Mouse (Mus musculus) lung, embryonic 15.5 days (tissue): ENCODE results near the gene Copg1. TPM values are rescaled to one million over a fixed set of nuclear protein-coding genes. Genes with fewer than 3 reads are reported as not detected.
A peak's percentile ranks its signal among the peaks of the same experiment; 100 is the strongest.

Experiments
- ATAC-seq: fragments of 200-750 bp; cut with Nextera tagmentation; 2 replicates; pipeline ENCODE4 v1.8.0; 2017; ENCODE audit warnings: moderate number of reproducible peaks, borderline replicate concordance; ENCODE audit not compliant: low FRiP score, low TSS enrichment; ENCODE audit errors: extremely low read depth
- H3K27ac ChIP-seq: fragments of 300-500 bp; sonication (generic); 2 replicates; pipeline ENCODE4 v1.5.1; 2015; ENCODE audit warnings: moderate library complexity, mild to moderate bottlenecking, inconsistent platforms
- H3K27me3 ChIP-seq: fragments of 300-500 bp; sonication (generic); 2 replicates; pipeline ENCODE4 v1.6.1; 2015; ENCODE audit warnings: inconsistent platforms
- H3K36me3 ChIP-seq: fragments of 300-500 bp; sonication (generic); 2 replicates; pipeline ENCODE4 v1.6.1; 2015; ENCODE audit warnings: inconsistent platforms
- H3K4me1 ChIP-seq: fragments of 300-500 bp; sonication (generic); 2 replicates; pipeline ENCODE4 v1.6.1; 2015; ENCODE audit warnings: inconsistent platforms
- H3K4me2 ChIP-seq: fragments of 300-500 bp; sonication (generic); 2 replicates; pipeline ENCODE4 v1.6.1; 2015; ENCODE audit warnings: inconsistent platforms, mild to moderate bottlenecking, moderate library complexity
- H3K4me3 ChIP-seq: fragments of 300-500 bp; sonication (generic); 2 replicates; pipeline ENCODE4 v1.5.1; 2015; ENCODE audit warnings: mild to moderate bottlenecking, inconsistent platforms
- H3K9ac ChIP-seq: fragments of 300-500 bp; sonication (generic); 2 replicates; pipeline ENCODE4 v1.6.1; 2015; ENCODE audit warnings: inconsistent platforms
- H3K9me3 ChIP-seq: fragments of 300-500 bp; sonication (generic); 2 replicates; pipeline ENCODE4 v1.6.1; 2016; ENCODE audit warnings: inconsistent platforms
- WGBS: fragments of 180-500 bp; shearing (Covaris S2); methylation state at CpG from one replicate; pipeline ENCODE4 v1.1.7; 2015; 5-methylcytosine and 5-hydroxymethylcytosine counted together
- polyA plus RNA-seq: library from polyadenylated mRNA; unstranded; fragments of >200 nt; fragmentation: Nextera tagmentation; extraction: Ambion mirVana; gene quantifications from 2 replicates; pipeline ENCODE4 v1.2.1, GENCODE M21; 2015

Gene Copg1
- 171 and 172 TPM in 2 replicates for polyA plus RNA-seq

- Histone ChIP-seq H3K36me3 (peaks cover 35% of the 10 kb centered on the region), H3K9ac (peak within 1 kb of the TSS; percentile 62), H3K4me2 (peak within 1 kb of the TSS; percentile 59), H3K27ac (peak within 1 kb of the TSS; percentile 75), H3K27me3 (no peaks in the 10 kb centered on the region), H3K4me1 (peaks cover 11% of the 10 kb centered on the region), H3K4me3 (peak within 1 kb of the TSS; percentile 58), H3K9me3 (no peaks in the 10 kb centered on the region)
- peak; percentile 95 for ATAC-seq
- WGBS = under 1% methylated on average over 31 of the region's 31 CpGs
Observed at GRCm38 (mm10) chr6:87887594-87888233, at the start of gene Copg1. Gene Copg1 (plus strand): TSS chr6:87887814.

GRCm38 (mm10) chr6:87838551-87839197 is 48.9 kb upstream of the Copg1 start, which contains the start of gene Isy1:
Gene Isy1 (minus strand): TSS chr6:87838798.
- peak within 1 kb of the TSS; percentile 86 for H3K4me2 ChIP-seq
- H3K4me3 ChIP-seq = peak within 1 kb of the TSS; percentile 75
- H3K4me1 ChIP-seq = peaks cover 15% of the 10 kb centered on the region
- peak; percentile 97 for ATAC-seq
- no peaks in the 10 kb centered on the region for H3K27me3 ChIP-seq
- H3K9me3 ChIP-seq = no peaks in the 10 kb centered on the region
- peak within 1 kb of the TSS; percentile 90 for H3K9ac ChIP-seq
- H3K27ac ChIP-seq = peak within 1 kb of the TSS; percentile 93
- peaks cover 37% of the 10 kb centered on the region for H3K36me3 ChIP-seq
- under 1% methylated on average over 46 of the region's 46 CpGs for WGBS

GRCm38 (mm10) chr6:87839797-87840341 is 47.7 kb upstream of the Copg1 start:
- Histone ChIP-seq H3K27me3 (no peaks in the 10 kb centered on the region), H3K4me2 (peak overlapping the region; percentile 86), H3K9me3 (no peaks in the 10 kb centered on the region), H3K4me3 (no peak overlapping the region), H3K27ac (peak overlapping the region; percentile 93), H3K4me1 (peaks cover 15% of the 10 kb centered on the region), H3K9ac (no peak overlapping the region), H3K36me3 (peaks cover 38% of the 10 kb centered on the region)
- 50% methylated on average over 11 of the region's 11 CpGs for WGBS
- ATAC-seq = no peak

GRCm38 (mm10) chr6:87841635-87842034 is 46.0 kb upstream of the Copg1 start:
- ATAC-seq = no peak
- Histone ChIP-seq H3K4me3 (no peak overlapping the region), H3K27ac (no peak overlapping the region), H3K4me1 (peaks cover 15% of the 10 kb centered on the region), H3K9ac (no peak overlapping the region), H3K36me3 (peaks cover 41% of the 10 kb centered on the region), H3K9me3 (no peaks in the 10 kb centered on the region), H3K27me3 (no peaks in the 10 kb centered on the region), H3K4me2 (no peak overlapping the region)
- WGBS = 77% methylated on average over 8 of the region's 8 CpGs

DNA sequence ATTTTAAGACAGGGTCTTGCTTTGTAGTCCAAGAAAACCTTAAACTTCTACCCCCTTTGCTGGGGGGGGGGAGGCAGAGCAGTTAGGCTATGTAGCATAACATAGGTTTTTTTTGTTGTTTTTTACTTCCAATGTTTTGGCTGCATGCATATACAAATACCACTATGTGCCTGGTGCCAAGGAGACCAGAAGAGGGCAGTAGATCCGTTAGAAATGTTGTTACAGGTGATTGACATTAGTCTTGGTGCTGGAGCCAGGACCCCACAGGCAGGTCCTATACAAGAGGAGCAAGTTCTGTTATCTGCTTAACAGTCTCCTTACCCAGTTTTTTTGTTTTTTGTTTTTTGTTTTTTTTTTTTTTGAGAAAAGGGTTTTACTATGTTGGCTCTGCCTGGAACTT is 45.4 kb upstream of the Copg1 start:
- Histone ChIP-seq H3K9me3 (no peaks in the 10 kb centered on the region), H3K27ac (no peak overlapping the region), H3K36me3 (peaks cover 41% of the 10 kb centered on the region), H3K4me3 (no peak overlapping the region), H3K9ac (no peak overlapping the region), H3K27me3 (no peaks in the 10 kb centered on the region), H3K4me2 (no peak overlapping the region), H3K4me1 (peaks cover 17% of the 10 kb centered on the region)
- WGBS = 11% methylated on average over 1 of the region's 1 CpGs
- ATAC-seq = no peak

DNA sequence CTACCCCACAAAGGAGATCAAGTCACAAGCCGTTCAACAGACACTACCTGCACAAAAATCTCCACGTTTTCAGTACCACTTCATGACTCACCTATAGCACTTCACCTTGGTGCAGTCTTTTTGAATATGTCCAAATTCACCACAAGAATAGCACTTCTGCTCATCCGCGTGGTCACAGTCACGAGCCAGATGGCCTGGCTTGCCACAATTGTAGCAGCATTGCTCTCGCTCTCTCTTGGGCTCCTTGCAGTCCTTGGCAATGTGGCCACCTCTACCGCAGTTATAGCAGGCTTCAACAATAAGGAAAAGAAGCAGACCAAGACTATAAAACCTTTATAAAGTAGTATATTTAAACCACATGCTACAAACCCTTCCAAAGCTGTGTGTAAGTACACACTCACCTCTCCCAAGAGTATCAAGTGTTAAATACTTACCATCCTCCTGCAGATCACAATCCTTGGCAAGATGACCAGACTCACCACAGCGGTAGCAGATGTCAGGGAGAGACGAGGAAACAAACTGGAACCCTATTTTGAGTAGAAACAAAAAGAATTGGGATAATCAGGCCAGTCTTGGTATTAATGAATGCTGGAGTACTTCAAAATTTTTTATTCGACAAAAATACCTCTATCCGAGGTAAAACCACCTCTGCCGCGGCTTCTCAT is 42.5 kb upstream of the Copg1 start:
- Histone ChIP-seq H3K27me3 (no peaks in the 10 kb centered on the region), H3K4me2 (no peak overlapping the region), H3K9ac (no peak overlapping the region), H3K4me1 (peaks cover 22% of the 10 kb centered on the region), H3K36me3 (peaks cover 48% of the 10 kb centered on the region), H3K9me3 (no peaks in the 10 kb centered on the region), H3K27ac (no peak overlapping the region), H3K4me3 (no peak overlapping the region)
- 91% methylated on average over 13 of the region's 13 CpGs for WGBS
- no peak for ATAC-seq

DNA sequence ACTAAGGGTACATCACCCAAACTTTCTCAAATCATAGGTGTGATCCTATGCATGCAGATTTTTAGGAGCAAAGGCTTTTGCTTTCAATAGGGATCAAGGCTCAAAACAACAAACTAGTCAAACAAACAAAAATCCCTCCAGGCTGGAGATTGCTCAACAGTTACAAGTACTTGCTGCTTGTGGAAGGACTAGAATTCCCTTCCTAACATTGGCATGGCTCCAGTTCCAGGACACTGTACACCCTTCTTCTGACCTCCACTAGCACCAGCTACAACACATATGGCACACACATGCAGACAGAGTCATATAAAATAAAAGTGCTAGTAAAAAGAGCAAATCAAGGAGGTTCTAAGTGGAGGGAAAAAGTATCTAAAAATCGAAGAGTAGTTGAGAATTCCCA is 40.8 kb upstream of the Copg1 start:
- Histone ChIP-seq H3K36me3 (peaks cover 43% of the 10 kb centered on the region), H3K9ac (no peak overlapping the region), H3K4me3 (no peak overlapping the region), H3K4me1 (peaks cover 28% of the 10 kb centered on the region), H3K4me2 (no peak overlapping the region; the same call in 1 of the 2 replicates), H3K27ac (no peak overlapping the region), H3K9me3 (no peaks in the 10 kb centered on the region), H3K27me3 (no peaks in the 10 kb centered on the region)
- ATAC-seq = no peak
- WGBS = 74% methylated on average over 1 of the region's 1 CpGs

DNA sequence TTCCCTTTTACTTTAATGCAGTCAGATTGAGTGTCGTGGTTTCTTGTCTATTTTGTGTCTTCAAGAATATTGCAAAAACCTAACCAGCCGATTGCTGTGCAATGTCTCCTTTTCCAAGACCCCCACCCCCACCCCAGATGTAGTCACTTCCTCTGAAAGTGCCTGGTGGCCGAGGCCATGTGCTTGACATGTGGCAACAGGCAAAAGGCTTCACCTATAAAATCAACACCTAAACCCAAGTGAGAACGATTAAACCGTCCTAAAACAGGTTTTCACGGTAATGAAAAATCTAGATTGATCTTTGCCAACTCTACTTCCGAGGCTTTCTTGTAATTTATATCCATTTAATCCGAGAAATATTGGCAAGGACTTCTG is 37.8 kb upstream of the Copg1 start:
- Histone ChIP-seq H3K27me3 (no peaks in the 10 kb centered on the region; the same call in 1 of the 2 replicates), H3K36me3 (peaks cover 16% of the 10 kb centered on the region), H3K4me3 (peak overlapping the region; percentile 84), H3K9me3 (no peaks in the 10 kb centered on the region), H3K9ac (peak overlapping the region; percentile 100), H3K27ac (peak overlapping the region; percentile 94), H3K4me2 (peak overlapping the region; percentile 70), H3K4me1 (peaks cover 28% of the 10 kb centered on the region)
- WGBS = 0% methylated on average over 8 of the region's 8 CpGs
- ATAC-seq = no peak

DNA sequence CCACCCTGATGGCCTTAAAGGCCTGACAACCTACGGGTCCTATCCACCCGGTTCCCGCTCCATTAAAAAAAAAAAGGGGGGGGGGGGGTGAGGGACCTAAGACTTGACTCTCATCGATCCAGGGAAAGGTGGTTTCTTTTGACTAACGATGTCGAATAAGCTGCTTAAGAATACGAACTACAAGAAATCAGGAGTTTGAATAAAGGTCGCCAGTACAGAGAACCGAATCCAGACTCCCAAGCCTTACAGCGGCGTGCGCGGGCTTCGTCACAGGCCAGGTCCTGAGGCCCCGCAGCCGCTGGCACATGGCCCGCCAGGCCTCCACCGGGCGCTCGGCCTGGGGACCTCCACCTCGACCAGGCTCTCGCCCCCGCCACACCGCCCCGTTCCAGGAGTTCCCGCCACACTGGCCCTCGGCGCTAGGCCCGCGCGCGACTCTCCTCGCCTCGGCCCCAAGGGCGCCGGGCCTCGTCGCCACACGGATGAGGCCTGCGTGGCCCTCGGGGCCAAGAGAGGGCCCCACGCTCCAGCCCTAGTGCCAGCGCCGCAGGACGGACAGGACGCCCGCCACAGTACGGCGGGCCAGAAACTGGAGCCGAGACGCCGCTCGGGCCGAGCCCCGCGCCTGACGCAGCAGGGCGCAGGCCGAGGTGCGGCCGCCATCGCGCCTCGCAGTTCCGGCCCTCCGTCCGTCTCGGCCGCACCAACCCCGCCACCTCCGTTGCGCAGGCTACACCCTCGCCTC is 37.3 kb upstream of the Copg1 start:
- peak overlapping the region; percentile 94 for H3K27ac ChIP-seq
- H3K36me3 ChIP-seq = peaks cover 10% of the 10 kb centered on the region
- H3K9ac ChIP-seq = peak overlapping the region; percentile 100
- under 1% methylated on average over 72 of the region's 73 CpGs for WGBS
- peak overlapping the region; percentile 70 for H3K4me2 ChIP-seq
- no peaks in the 10 kb centered on the region for H3K9me3 ChIP-seq
- peak; percentile 67 for ATAC-seq
- H3K27me3 ChIP-seq = no peaks in the 10 kb centered on the region; the same call in 1 of the 2 replicates
- peaks cover 28% of the 10 kb centered on the region for H3K4me1 ChIP-seq
- peak overlapping the region; percentile 84 for H3K4me3 ChIP-seq

DNA sequence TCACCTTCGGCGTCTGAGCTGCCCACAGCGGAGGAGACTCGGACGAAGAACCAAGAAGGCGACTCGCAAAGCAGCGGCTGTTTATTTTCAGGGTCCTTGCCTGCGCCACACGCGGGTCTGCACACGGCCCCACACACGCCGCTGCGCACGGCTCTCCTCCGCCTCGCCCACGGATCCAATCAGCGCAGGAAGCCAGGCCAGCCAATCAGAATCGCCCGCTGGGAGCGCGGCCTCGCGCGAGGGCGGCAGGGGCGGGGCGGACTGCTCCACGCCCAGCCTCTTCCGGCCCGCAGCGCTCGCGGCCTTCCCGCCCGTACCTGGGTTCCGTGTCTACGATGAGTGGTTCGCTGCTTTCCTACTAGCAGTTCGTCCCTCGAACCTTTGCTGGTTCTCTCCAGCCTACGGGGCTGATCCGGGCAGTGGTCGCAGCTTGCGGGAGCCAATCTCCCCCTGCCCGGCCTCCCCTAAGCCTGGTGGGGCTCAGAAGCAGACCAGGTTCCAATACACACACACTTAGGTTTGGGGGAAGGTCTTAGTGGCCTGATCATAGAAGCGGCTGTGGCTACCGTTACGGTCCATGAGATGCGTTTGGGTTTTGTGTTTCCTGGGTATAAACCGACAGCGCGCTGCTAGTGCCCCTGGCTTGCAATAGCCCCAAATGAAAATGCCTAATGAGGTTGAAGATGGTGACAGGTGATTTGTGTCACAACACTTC is 36.6 kb upstream of the Copg1 start, which contains the start of gene Cnbp:
Gene Cnbp, minus strand, starts transcription at position 207 of the 715 bp plus-strand sequence.
- under 1% methylated on average over 55 of the region's 55 CpGs for WGBS

More for the DNA sequence above, 36.6 kb upstream of the Copg1 start, which contains the start of gene Cnbp:
- H3K4me1 ChIP-seq = peaks cover 28% of the 10 kb centered on the region
- H3K27ac ChIP-seq = peak within 1 kb of the TSS; percentile 94
- H3K4me2 ChIP-seq = peak within 1 kb of the TSS; percentile 82
- peaks cover 7% of the 10 kb centered on the region; the same call in 1 of the 2 replicates for H3K36me3 ChIP-seq
- H3K4me3 ChIP-seq = peak within 1 kb of the TSS; percentile 84
- ATAC-seq = peak; percentile 98
- H3K9me3 ChIP-seq = no peaks in the 10 kb centered on the region
- H3K27me3 ChIP-seq = no peaks in the 10 kb centered on the region; the same call in 1 of the 2 replicates
- H3K9ac ChIP-seq = peak within 1 kb of the TSS; percentile 100
